14 mouse cellular contexts compared by ENCODE assay signal in the genomic region with DNA sequence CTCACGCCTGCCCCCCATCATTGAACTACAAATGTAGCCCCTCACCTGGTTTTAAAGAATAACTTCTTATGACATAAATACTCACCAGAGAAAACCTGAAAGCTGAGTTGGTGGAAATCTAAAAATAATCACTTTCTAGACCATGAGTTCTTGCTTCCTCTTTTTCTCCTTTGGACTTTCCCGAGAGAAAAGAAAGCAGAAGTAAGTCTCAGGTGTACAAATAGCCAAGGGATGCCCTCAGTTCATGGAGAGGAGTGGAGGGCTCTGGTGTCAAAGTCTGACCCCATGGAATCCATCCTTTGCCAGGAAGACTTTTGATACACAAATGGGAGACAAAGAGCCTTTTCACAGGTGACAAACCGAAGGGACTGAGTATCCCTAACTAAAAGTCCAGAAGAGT.
"Had no signal": no experiment of that assay in that cellular context is flagged by ENCODE, and none has a peak within 500 bp of the region (broad histone marks: within the 10 kb centered on the region; RNA-seq: fewer than 3 reads in every experiment).

No protein-coding gene starts in this region.

- H3K27me3 ChIP-seq: kidney, embryonic 15.5 days; liver, embryonic 12.5 days; lung, embryonic 15.5 days; midbrain, embryonic 13.5 days; stomach, embryonic 15.5 days had no signal

- H3K36me3 ChIP-seq: lung, embryonic 15.5 days; stomach, embryonic 15.5 days had no signal

- H3K9ac ChIP-seq: kidney, embryonic 15.5 days; liver, embryonic 12.5 days; lung, embryonic 15.5 days; midbrain, embryonic 13.5 days; stomach, embryonic 15.5 days had no signal

- H3K4me2 ChIP-seq: kidney, embryonic 15.5 days; liver, embryonic 12.5 days; lung, embryonic 15.5 days; midbrain, embryonic 13.5 days; stomach, embryonic 15.5 days had no signal

- H3K27ac ChIP-seq: kidney, embryonic 15.5 days; limb, embryonic 10.5 days; liver, embryonic 12.5 days; lung, embryonic 15.5 days; midbrain, embryonic 13.5 days; stomach, embryonic 15.5 days had no signal

- H3K4me3 ChIP-seq: kidney, embryonic 15.5 days; limb, embryonic 10.5 days; liver, embryonic 12.5 days; lung, embryonic 15.5 days; midbrain, embryonic 13.5 days; stomach, embryonic 15.5 days had no signal

- ATAC-seq: intestine, embryonic 16.5 days; liver, embryonic 12.5 days; midbrain, embryonic 13.5 days had no signal

- DNase-seq: kidney, adult 2 months; kidney, postnatal 14 days; lung, postnatal 14 days; retina, postnatal 1 day; right cerebral cortex, postnatal 4 days; thymus, adult 2 months; thymus, postnatal 36 days had no signal

- H3K9me3 ChIP-seq: kidney, embryonic 15.5 days; limb, embryonic 10.5 days; liver, embryonic 12.5 days; lung, embryonic 15.5 days; midbrain, embryonic 13.5 days; stomach, embryonic 15.5 days had no signal
